Mouse (Mus musculus): ENCODE data around the gene Upk3a. TPM values are rescaled to one million over a fixed set of nuclear protein-coding genes. Genes with fewer than 3 reads are reported as not detected.

Upk3a gene
- total and polyA plus RNA-seq, 2 experiments from 2014 or later: 125 TPM; not detected in 1

GRCm38 (mm10) chr15:84981609-84982313 lies 35.2 kb upstream of the Upk3a start:
- Histone ChIP-seq H3K27me3 (ENCODE audit: control insufficient read depth, insufficient read depth, low read length) (no peaks in the 10 kb centered on the region), H3K4me3 (ENCODE audit: low read depth, low read length) (no peak overlapping the region), H3K9me3 (replicated peaks; ENCODE audit: control insufficient read depth, low read length) (no peaks in the 10 kb centered on the region), H3K4me1 (ENCODE audit: control insufficient read depth, insufficient read depth) (peaks cover under 1% of the 10 kb centered on the region; the same call in 1 of the 2 replicates), H3K36me3 (replicated peaks; ENCODE audit: control insufficient read depth, insufficient read depth, low read length) (no peaks in the 10 kb centered on the region), H3K27ac (ENCODE audit: low read depth) (no peak overlapping the region), H3K4me2 (ENCODE audit: low read depth, low read length) (no peak overlapping the region), H3K9ac (replicated peaks; ENCODE audit: low read depth, low read length) (no peak overlapping the region)
- TF ChIP-seq EP300 (IDR thresholded peaks at IDR 0.05; ENCODE audit: low read depth): no peak
- TF ChIP-seq CTCF (IDR thresholded peaks at IDR 0.05; ENCODE audit: low read depth): no peak
- DNase-seq (ENCODE audit: low spot score) (no peak), ATAC-seq (ENCODE audit: insufficient read depth, low read depth) (no peak)
- WGBS: 41% methylated on average over 9 of the region's 9 CpGs

DNA sequence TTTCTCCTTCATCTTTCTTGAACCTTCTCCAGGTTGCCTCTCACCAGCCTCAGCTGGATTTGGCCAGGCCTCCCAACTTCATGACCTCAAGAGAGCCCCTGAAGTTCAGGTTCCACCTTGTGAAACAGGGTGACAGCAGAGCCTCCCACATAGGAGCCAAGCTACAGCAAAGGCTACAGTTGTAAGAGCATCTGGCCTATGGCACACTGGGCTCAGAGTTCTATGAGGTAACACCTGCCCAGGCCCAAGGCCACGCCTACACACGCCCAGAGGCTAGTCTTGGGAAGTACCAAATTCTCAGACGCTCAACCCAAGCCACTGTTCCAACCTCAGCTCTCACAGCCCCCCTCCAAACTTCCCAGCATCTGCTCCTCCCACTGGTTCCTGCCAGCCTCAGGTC lies 34.1 kb upstream of the Upk3a start:
- WGBS: 89% methylated on average over 3 of the region's 3 CpGs
- Histone ChIP-seq H3K27me3 (ENCODE audit: control insufficient read depth, insufficient read depth, low read length) (no peaks in the 10 kb centered on the region), H3K4me3 (ENCODE audit: low read depth, low read length) (no peak overlapping the region), H3K9me3 (replicated peaks; ENCODE audit: control insufficient read depth, low read length) (no peaks in the 10 kb centered on the region), H3K27ac (ENCODE audit: low read depth) (no peak overlapping the region), H3K4me2 (ENCODE audit: low read depth, low read length) (no peak overlapping the region), H3K4me1 (ENCODE audit: control insufficient read depth, insufficient read depth) (peaks cover 7% of the 10 kb centered on the region; the same call in 1 of the 2 replicates), H3K36me3 (replicated peaks; ENCODE audit: control insufficient read depth, insufficient read depth, low read length) (no peaks in the 10 kb centered on the region), H3K9ac (replicated peaks; ENCODE audit: low read depth, low read length) (no peak overlapping the region)
- ATAC-seq (ENCODE audit: insufficient read depth, low read depth): no peak
- TF ChIP-seq EP300 (IDR thresholded peaks at IDR 0.05; ENCODE audit: low read depth) (no peak), CTCF (IDR thresholded peaks at IDR 0.05; ENCODE audit: low read depth) (no peak)
- DNase-seq (ENCODE audit: low spot score): no peak

- no peak for ATAC-seq (ENCODE audit: insufficient read depth, low read depth)
- TF ChIP-seq EP300 (IDR thresholded peaks at IDR 0.05; ENCODE audit: low read depth): no peak
- no peak for TF ChIP-seq CTCF (IDR thresholded peaks at IDR 0.05; ENCODE audit: low read depth)
- DNase-seq (ENCODE audit: low spot score): no peak
- no peak overlapping the region for H3K4me3 ChIP-seq (ENCODE audit: low read depth, low read length)
- WGBS: 63% methylated on average over 7 of the region's 7 CpGs
- H3K4me2 ChIP-seq (ENCODE audit: low read depth, low read length): no peak overlapping the region
- H3K9me3 ChIP-seq (replicated peaks; ENCODE audit: control insufficient read depth, low read length): no peaks in the 10 kb centered on the region
- H3K27ac ChIP-seq (ENCODE audit: low read depth): no peak overlapping the region
- no peak overlapping the region for H3K9ac ChIP-seq (replicated peaks; ENCODE audit: low read depth, low read length)
- H3K27me3 ChIP-seq (ENCODE audit: control insufficient read depth, insufficient read depth, low read length): no peaks in the 10 kb centered on the region
- H3K36me3 ChIP-seq (replicated peaks; ENCODE audit: control insufficient read depth, insufficient read depth, low read length): no peaks in the 10 kb centered on the region
- H3K4me1 ChIP-seq (ENCODE audit: control insufficient read depth, insufficient read depth): peaks cover 12% of the 10 kb centered on the region; the same call in 1 of the 2 replicates
Measured at GRCm38 (mm10) chr15:84983721-84984120, 33.2 kb upstream of the Upk3a start.

GRCm38 (mm10) chr15:84985516-84986160 lies 31.3 kb upstream of the Upk3a start:
- H3K9ac ChIP-seq (replicated peaks; ENCODE audit: low read depth, low read length): no peak overlapping the region
- no peak overlapping the region for H3K4me2 ChIP-seq (ENCODE audit: low read depth, low read length)
- no peaks in the 10 kb centered on the region for H3K9me3 ChIP-seq (replicated peaks; ENCODE audit: control insufficient read depth, low read length)
- H3K36me3 ChIP-seq (replicated peaks; ENCODE audit: control insufficient read depth, insufficient read depth, low read length): no peaks in the 10 kb centered on the region
- WGBS: 87% methylated on average over 12 of the region's 12 CpGs
- DNase-seq (ENCODE audit: low spot score) (no peak), ATAC-seq (ENCODE audit: insufficient read depth, low read depth) (no peak)
- H3K27me3 ChIP-seq (ENCODE audit: control insufficient read depth, insufficient read depth, low read length): no peaks in the 10 kb centered on the region
- H3K4me1 ChIP-seq (ENCODE audit: control insufficient read depth, insufficient read depth): peaks cover 12% of the 10 kb centered on the region; the same call in 1 of the 2 replicates
- H3K4me3 ChIP-seq (ENCODE audit: low read depth, low read length): no peak overlapping the region
- no peak overlapping the region for H3K27ac ChIP-seq (ENCODE audit: low read depth)
- TF ChIP-seq CTCF (IDR thresholded peaks at IDR 0.05; ENCODE audit: low read depth) (no peak), EP300 (IDR thresholded peaks at IDR 0.05; ENCODE audit: low read depth) (no peak)

GRCm38 (mm10) chr15:84986171-84987019 lies 30.5 kb upstream of the Upk3a start:
- H3K4me3 ChIP-seq (ENCODE audit: low read depth, low read length): peak overlapping the region; percentile 65
- 74% methylated on average over 4 of the region's 4 CpGs for WGBS
- H3K4me1 ChIP-seq (ENCODE audit: control insufficient read depth, insufficient read depth): peaks cover 12% of the 10 kb centered on the region; the same call in 1 of the 2 replicates
- H3K9me3 ChIP-seq (replicated peaks; ENCODE audit: control insufficient read depth, low read length): no peaks in the 10 kb centered on the region
- H3K36me3 ChIP-seq (replicated peaks; ENCODE audit: control insufficient read depth, insufficient read depth, low read length): no peaks in the 10 kb centered on the region
- TF ChIP-seq CTCF (IDR thresholded peaks at IDR 0.05; ENCODE audit: low read depth): no peak
- no peak for TF ChIP-seq EP300 (IDR thresholded peaks at IDR 0.05; ENCODE audit: low read depth)
- H3K27me3 ChIP-seq (ENCODE audit: control insufficient read depth, insufficient read depth, low read length): no peaks in the 10 kb centered on the region
- peak overlapping the region; percentile 86 for H3K4me2 ChIP-seq (ENCODE audit: low read depth, low read length)
- DNase-seq (ENCODE audit: low spot score) (no peak), ATAC-seq (ENCODE audit: insufficient read depth, low read depth) (no peak)
- no peak overlapping the region for H3K27ac ChIP-seq (ENCODE audit: low read depth)
- no peak overlapping the region for H3K9ac ChIP-seq (replicated peaks; ENCODE audit: low read depth, low read length)

Data from heart, postnatal 0 days (tissue).